Mouse (Mus musculus) C2C12 (cell line): ENCODE results near the gene Cdc42bpg.

Source experiments
- CTCF ChIP-seq: IDR thresholded peaks from one replicate; pipeline ENCODE4 v1.5.1; 2011; ENCODE audit not compliant: control insufficient read depth, insufficient read depth, insufficient read length
- MAX ChIP-seq: IDR thresholded peaks from one replicate; pipeline ENCODE4 v1.6.1; 2011; ENCODE audit warnings: mild to moderate bottlenecking, control low read depth
- MYOG ChIP-seq: IDR thresholded peaks from one replicate; pipeline ENCODE4 v1.6.1; 2011; ENCODE audit not compliant: control insufficient read depth, insufficient read length; ENCODE audit errors: extremely low read depth
- USF1 ChIP-seq: IDR thresholded peaks from one replicate; pipeline ENCODE4 v1.6.1; 2011; ENCODE audit warnings: low read depth, mild to moderate bottlenecking, control low read depth, moderate library complexity

DNA sequence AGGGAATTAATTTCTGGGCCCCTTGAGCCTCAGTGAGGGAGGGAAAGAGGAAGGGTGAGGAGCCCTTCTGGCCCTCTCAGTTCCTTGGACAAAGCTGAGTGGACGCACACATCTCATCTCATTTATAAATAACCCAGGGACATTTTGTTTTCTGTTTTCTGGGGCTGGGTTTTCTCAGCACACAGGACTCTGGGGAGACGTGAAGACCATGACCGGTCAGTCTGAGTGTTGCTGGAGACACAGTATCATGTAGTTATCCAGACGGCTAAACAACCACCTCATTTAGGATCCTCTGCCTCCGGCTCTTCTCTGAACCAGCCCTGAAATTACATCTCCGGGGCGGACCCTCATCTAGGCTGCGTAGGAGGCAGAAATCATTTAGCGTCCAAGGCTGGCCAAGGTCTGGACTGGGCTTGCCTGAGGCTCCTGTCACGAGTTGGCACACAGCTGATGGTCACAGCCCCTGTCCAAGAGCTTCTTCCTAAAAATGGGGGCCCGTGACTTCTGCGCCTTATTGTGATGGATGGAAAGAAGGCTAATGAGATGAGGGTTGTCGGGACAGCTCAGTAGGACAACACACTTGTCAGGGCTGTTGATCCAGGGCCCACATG lies 32.2 kb upstream of the Cdc42bpg start:
- TF ChIP-seq MYOG (no peak), CTCF (no peak), MAX (no peak), USF1 (no peak)
